1 mouse cellular context compared by ENCODE assay signal in the genomic region with DNA sequence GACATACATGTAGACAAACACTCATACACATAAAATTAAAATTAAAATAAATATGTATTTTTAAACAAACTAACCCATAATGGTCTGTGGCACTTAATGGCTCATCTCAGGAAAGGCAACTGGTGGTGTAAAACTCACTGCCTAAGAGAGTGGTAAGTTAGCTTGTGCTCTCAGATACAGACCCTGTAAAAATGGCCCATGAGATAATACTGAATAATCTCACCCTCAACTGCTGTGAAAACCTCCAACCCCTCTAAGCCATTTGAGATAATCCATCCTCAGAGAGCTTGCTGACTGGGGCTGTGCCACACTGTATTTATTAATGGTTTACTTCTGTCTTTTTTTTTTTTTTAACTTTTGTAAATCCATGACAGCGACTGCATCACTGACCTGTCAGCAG.
TF ChIP-seq lines count a peak whose summit lies in the region.

No protein-coding gene starts in this region.

TF ChIP-seq in MEL, 35 proteins besides CTCF, POLR2A, EP300 and RAD21 (continued from another document):
- TF ChIP-seq ELF1 (IDR thresholded peaks at IDR 0.05; ENCODE audit: low read depth, low read length) (no peak), UBTF (IDR thresholded peaks at IDR 0.05; ENCODE audit: borderline replicate concordance, insufficient read depth, low read depth, low read length) (no peak), MAFK (IDR thresholded peaks at IDR 0.05; ENCODE audit: borderline replicate concordance, low read depth, low read length) (no peak), E2F4 (IDR thresholded peaks at IDR 0.05; ENCODE audit: borderline replicate concordance, low read depth, low read length) (no peak), SIN3A (IDR thresholded peaks at IDR 0.05; ENCODE audit: low read length) (no peak), TBP (IDR thresholded peaks at IDR 0.05; ENCODE audit: low read depth, low read length) (no peak), POLR2AphosphoS5 (IDR thresholded peaks at IDR 0.05; ENCODE audit: borderline replicate concordance, low read depth, low read length) (no peak), NRF1 (IDR thresholded peaks at IDR 0.05; ENCODE audit: insufficient read depth, low read depth, low read length, poor library complexity, severe bottlenecking) (no peak), BHLHE40 (IDR thresholded peaks at IDR 0.05; ENCODE audit: borderline replicate concordance, low read depth, low read length) (no peak), ZNF384 (IDR thresholded peaks at IDR 0.05; ENCODE audit: low read depth, low read length) (peak; percentile 67; the same call in 1 of the 2 replicates), SMC3 (IDR thresholded peaks at IDR 0.05; ENCODE audit: low read depth, low read length) (no peak), KAT2A (conservative IDR thresholded peaks at IDR 0.05; ENCODE audit: low read depth, low read length) (no peak), JUND (IDR thresholded peaks at IDR 0.05; ENCODE audit: low read depth, low read length) (no peak)
